Mouse (Mus musculus) midbrain, postnatal 0 days (tissue): ENCODE measurements around the gene Krba1. TPM values are rescaled to one million over a fixed set of nuclear protein-coding genes. Genes with fewer than 3 reads are reported as not detected.

Source experiments
- ATAC-seq: fragments of 200-750 bp; cut with Nextera tagmentation; 2 replicates; pipeline ENCODE4 v1.8.0; 2017; ENCODE audit warnings: moderate number of reproducible peaks, mild to moderate bottlenecking, moderate TSS enrichment, moderate library complexity; ENCODE audit not compliant: low FRiP score
- DNase-seq: peaks from one replicate; pipeline ENCODE4 v3.0.0-alpha.2; 2015; ENCODE audit warnings: low spot score
- H3K27ac ChIP-seq: fragments of 300-500 bp; sonication (generic); 2 replicates; pipeline ENCODE4 v1.5.1; 2014; ENCODE audit warnings: low read depth, mild to moderate bottlenecking, low read length, mixed read lengths
- H3K27me3 ChIP-seq: fragments of 300-500 bp; sonication (generic); 2 replicates; pipeline ENCODE4 v1.6.1; 2014; ENCODE audit warnings: low read length, control low read depth, mixed read lengths; ENCODE audit not compliant: insufficient read depth
- H3K36me3 ChIP-seq: fragments of 300-500 bp; sonication (generic); 2 replicates; pipeline ENCODE4 v1.6.1; 2014; ENCODE audit warnings: low read length, control low read depth, mixed read lengths; ENCODE audit not compliant: insufficient read depth
- H3K4me1 ChIP-seq: fragments of 300-500 bp; sonication (generic); 2 replicates; pipeline ENCODE4 v1.6.1; 2014; ENCODE audit warnings: mild to moderate bottlenecking, control low read depth, antibody characterized with exemption, low read length, mixed read lengths; ENCODE audit not compliant: insufficient read depth
- H3K4me2 ChIP-seq: fragments of 300-500 bp; sonication (generic); 2 replicates; pipeline ENCODE4 v1.6.1; 2014; ENCODE audit warnings: low read depth, mild to moderate bottlenecking, low read length, mixed read lengths; ENCODE audit not compliant: poor library complexity, severe bottlenecking
- H3K4me3 ChIP-seq: fragments of 300-500 bp; sonication (generic); 2 replicates; pipeline ENCODE4 v1.5.1; 2014; ENCODE audit warnings: low read depth, mild to moderate bottlenecking, low read length, moderate library complexity
- H3K9ac ChIP-seq: fragments of 300-500 bp; sonication (generic); replicated peaks from 2 replicates; pipeline ENCODE4 v1.6.1; 2014; ENCODE audit warnings: mild to moderate bottlenecking, low read length, moderate library complexity, mixed read lengths; ENCODE audit not compliant: poor library complexity, severe bottlenecking
- H3K9me3 ChIP-seq: fragments of 300-500 bp; sonication (generic); 2 replicates; pipeline ENCODE4 v1.6.1; 2016; ENCODE audit warnings: low read length, control low read depth
- CTCF ChIP-seq: IDR thresholded peaks from 2 replicates; pipeline ENCODE4 v1.5.1; 2016; ENCODE audit warnings: antibody characterized with exemption, mild to moderate bottlenecking
- WGBS: fragments of 180-500 bp; shearing (Covaris S2); extraction: QIAGEN DNeasy Blood & Tissue Kit; methylation state at CpG from one replicate; pipeline ENCODE4 v1.1.7; 2014; 5-methylcytosine and 5-hydroxymethylcytosine counted together
- polyA plus RNA-seq: library from polyadenylated mRNA; unstranded; fragments of >200 nt; fragmentation: Nextera tagmentation; extraction: Ambion mirVana; gene quantifications from 2 replicates; pipeline ENCODE4 v1.2.1, GENCODE M21; 2015
- total RNA-seq: library from RNA; depleted of rRNA; stranded (reverse); fragments of >200 nt; gene quantifications from 2 replicates; pipeline ENCODE4 v1.2.3, GENCODE M21; 2014

The Krba1 gene
- total and polyA plus RNA-seq, 2 experiments from 2014 or later = 20.8 to 44.0 TPM

DNA sequence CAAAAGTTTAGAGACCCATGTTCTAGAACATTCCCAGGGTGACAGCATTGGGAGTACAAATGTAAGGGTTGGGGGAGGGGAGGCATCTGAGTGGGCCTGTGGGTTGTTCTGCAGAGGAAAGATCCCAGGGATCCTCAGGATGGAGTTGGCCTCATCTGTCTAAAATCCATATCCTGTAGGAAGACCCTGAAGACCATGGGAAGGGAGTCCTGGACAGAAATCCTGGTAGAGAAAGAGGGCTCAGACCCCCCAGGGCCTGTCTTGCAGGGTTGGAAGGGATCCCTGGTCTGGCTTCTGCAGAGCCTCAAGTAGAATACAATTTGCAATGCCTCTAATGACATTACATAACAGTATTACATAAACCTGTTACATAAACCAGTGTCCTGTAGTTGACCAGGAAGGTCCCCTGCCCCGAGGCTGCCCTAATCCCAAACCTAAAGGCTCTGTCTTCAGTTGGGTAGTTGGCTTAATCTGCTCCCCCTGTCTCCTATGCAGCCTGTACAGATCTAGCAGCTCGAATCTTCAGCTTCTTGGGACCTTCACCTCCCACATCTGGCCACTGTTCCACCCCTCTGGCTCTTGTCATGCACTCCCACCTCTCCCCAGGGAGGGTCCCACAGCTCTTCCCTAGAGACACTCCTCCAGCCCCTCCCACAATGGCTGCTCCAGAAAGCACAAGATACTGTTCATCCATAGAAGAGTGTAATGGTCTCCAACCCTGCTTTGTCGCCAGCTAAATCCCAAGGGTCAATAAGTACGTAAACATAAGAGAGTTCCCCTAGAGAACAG is 33.6 kb downstream of the Krba1 start:
- ATAC-seq = no peak
- Histone ChIP-seq H3K4me1 (no peaks in the 10 kb centered on the region), H3K36me3 (no peaks in the 10 kb centered on the region), H3K27me3 (no peaks in the 10 kb centered on the region), H3K27ac (no peak overlapping the region), H3K4me3 (no peak overlapping the region), H3K4me2 (no peak overlapping the region), H3K9me3 (no peaks in the 10 kb centered on the region), H3K9ac (no peak overlapping the region)
- 67% methylated on average over 4 of the region's 4 CpGs for WGBS
- DNase-seq = no peak
- no peak for TF ChIP-seq CTCF

DNA sequence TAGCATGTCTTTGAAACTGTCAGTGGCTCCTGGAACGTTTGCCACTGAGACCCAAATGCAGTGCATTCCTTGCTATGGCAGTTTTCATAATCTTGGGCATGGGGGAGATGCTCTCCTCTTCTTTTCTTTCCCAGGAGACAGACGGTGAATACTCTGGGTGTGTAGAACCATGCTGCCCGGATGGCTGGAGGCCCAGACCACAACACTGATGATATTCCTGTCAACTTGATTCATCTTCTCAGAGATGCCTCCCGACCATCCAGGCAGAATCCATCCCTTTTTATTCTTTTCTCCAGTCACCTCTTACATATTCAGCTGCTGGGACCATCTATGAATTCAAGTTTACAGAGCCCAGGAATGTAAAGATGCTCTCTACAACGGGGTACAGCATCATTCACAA is 35.4 kb downstream of the Krba1 start:
- Histone ChIP-seq H3K36me3 (no peaks in the 10 kb centered on the region), H3K4me1 (no peaks in the 10 kb centered on the region), H3K27me3 (no peaks in the 10 kb centered on the region), H3K27ac (no peak overlapping the region), H3K9me3 (no peaks in the 10 kb centered on the region), H3K4me2 (no peak overlapping the region), H3K4me3 (no peak overlapping the region), H3K9ac (no peak overlapping the region)
- 71% methylated on average over 5 of the region's 5 CpGs for WGBS
- no peak for TF ChIP-seq CTCF
- DNase-seq (no peak), ATAC-seq (no peak)

DNA sequence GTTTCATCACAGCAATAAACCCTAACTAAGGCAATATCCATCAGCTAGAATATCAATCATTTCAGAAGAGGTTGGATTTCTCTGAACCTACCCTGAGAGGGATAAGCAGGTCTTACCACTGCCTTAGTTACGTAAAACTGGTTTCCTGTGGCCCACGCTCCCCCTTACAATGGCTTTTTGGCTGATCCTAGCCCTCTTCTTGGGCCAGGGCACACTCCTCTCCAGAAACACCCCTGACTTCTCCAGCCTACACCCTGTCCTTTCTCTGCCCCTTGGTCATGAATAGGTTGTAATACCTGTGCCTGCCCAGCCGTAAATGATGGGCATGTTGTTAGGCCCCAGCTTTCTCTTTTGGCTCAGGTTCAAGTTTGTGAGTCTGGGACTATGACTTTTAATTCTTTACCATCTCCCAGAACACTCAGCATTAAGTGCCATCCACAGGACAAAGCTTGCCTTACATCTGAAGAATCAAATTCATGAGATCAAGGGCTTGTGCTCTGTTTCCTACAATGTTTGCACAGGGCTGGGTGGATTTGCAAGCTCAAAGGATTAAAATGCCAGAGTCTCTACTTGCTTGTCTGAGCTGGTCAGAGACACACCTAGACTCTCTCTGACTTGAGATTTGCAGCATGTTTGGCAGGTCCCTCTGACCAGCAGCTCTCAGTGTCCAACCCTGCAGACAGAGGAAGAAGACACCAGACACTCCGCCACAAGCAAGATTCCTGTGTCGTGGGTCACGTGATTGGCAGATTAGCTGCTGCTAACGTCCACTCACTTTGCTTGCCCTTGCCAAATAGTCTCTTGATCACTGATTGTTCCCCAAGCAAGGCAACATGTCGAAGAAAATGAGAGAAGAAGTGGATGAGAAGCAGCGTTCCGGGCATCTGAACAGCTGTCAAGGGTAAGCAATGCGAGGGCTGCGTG is 37.8 kb downstream of the Krba1 start:
- Histone ChIP-seq H3K4me3 (no peak overlapping the region), H3K9ac (no peak overlapping the region), H3K27ac (no peak overlapping the region), H3K4me1 (no peaks in the 10 kb centered on the region), H3K27me3 (no peaks in the 10 kb centered on the region), H3K9me3 (no peaks in the 10 kb centered on the region), H3K36me3 (peaks cover 5% of the 10 kb centered on the region; the same call in 1 of the 2 replicates), H3K4me2 (no peak overlapping the region)
- DNase-seq (no peak), ATAC-seq (no peak)
- no peak for TF ChIP-seq CTCF
- WGBS = 64% methylated on average over 12 of the region's 12 CpGs

DNA sequence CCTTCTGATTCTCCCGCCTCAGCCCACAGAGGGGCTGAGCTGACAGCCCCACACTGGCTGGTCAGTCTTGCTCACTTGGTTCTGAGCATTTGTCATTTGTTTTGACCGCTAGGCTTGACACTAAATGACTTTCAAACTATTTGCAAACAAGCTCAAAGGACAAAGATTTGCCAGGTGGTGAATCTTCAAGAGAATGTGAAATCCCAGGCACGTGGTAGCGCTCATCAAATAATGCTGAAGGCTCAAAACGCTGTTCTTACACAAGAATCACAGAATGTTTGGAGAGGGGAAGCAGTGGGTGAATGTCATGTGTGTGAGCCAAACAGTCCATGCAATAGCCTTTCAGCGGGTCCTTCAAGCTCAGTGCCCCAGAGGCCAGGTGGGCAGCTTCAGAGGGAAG is 39.3 kb downstream of the Krba1 start:
- no peak overlapping the region for H3K4me2 ChIP-seq
- DNase-seq (no peak), ATAC-seq (no peak)
- H3K27ac ChIP-seq = no peak overlapping the region
- no peak for TF ChIP-seq CTCF
- no peaks in the 10 kb centered on the region for H3K9me3 ChIP-seq
- H3K4me3 ChIP-seq = no peak overlapping the region
- no peaks in the 10 kb centered on the region for H3K27me3 ChIP-seq
- peaks cover 12% of the 10 kb centered on the region for H3K36me3 ChIP-seq
- H3K9ac ChIP-seq = no peak overlapping the region
- H3K4me1 ChIP-seq = no peaks in the 10 kb centered on the region
- 67% methylated on average over 6 of the region's 6 CpGs for WGBS

DNA sequence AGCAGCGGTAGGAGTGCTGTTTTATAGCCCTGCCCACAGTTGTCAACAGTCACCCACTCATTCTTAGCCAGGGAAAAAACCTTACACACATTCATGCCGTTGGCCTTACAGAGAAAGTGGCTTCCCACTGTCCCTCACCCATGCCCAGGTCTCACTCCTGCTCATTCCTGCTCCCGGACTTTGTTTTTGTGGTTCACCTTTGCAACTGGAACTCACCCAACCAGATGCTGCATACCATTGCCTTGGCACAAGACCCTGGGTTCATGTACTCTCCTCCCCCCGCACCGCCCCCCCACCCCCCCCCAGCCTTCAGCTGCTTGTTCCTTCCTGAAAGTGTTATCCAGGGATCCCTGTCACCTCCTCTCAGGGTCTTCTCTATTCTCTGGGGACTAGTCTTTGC is 39.7 kb downstream of the Krba1 start:
- Histone ChIP-seq H3K27me3 (no peaks in the 10 kb centered on the region), H3K9ac (no peak overlapping the region), H3K36me3 (peaks cover 12% of the 10 kb centered on the region), H3K4me2 (no peak overlapping the region), H3K4me3 (no peak overlapping the region), H3K27ac (no peak overlapping the region), H3K4me1 (no peaks in the 10 kb centered on the region), H3K9me3 (no peaks in the 10 kb centered on the region)
- TF ChIP-seq CTCF = no peak
- DNase-seq (no peak), ATAC-seq (no peak)
- 66% methylated on average over 5 of the region's 5 CpGs for WGBS
